Mouse (Mus musculus): ENCODE data around the gene Ddx27. TPM values are rescaled to one million over a fixed set of nuclear protein-coding genes. Genes with fewer than 3 reads are reported as not detected.

The Ddx27 gene
- 11.0 TPM for polyA plus RNA-seq (2015; fragmentation: Illumina TruSeq; extraction: RNeasy Lipid Tissue Mini Kit (QIAGEN cat#74804); ENCODE audit: insufficient read depth, low read depth, low replicate concordance)

DNA sequence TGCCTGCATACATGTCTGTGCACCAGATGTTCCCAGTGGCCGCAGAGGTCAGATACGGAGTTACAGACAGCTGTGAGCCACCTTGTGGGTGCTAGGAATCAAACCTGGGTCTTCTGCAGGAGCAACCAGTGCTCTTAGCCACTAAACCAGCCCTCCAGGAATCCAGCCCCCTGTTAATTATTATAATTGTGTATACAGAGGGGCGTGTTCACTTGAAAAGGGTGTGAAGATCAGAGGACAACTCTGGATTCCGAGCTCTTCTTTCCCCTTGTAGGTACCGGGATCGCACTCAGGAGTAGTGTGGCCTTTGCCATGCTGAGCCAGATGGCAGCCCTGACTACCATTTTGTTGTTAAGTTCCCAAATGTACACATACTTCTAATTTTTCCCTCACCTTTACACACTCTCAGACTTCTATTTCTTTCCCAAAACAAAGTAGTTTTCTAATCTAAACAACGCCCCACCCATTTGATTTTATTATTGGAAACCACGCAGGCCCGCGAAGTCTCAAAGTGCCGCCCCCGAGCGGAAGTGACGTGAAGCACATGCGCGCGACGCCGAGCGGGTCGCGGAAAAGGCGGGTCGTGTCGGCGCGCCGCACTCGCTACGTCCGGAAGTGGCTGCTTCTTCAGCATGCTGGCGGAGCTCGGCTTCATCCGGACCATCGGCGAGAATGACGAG, at the start of gene Ddx27:
Ddx27 (plus strand) TSS at position 492 of the 680 bp plus-strand sequence.

DNA sequence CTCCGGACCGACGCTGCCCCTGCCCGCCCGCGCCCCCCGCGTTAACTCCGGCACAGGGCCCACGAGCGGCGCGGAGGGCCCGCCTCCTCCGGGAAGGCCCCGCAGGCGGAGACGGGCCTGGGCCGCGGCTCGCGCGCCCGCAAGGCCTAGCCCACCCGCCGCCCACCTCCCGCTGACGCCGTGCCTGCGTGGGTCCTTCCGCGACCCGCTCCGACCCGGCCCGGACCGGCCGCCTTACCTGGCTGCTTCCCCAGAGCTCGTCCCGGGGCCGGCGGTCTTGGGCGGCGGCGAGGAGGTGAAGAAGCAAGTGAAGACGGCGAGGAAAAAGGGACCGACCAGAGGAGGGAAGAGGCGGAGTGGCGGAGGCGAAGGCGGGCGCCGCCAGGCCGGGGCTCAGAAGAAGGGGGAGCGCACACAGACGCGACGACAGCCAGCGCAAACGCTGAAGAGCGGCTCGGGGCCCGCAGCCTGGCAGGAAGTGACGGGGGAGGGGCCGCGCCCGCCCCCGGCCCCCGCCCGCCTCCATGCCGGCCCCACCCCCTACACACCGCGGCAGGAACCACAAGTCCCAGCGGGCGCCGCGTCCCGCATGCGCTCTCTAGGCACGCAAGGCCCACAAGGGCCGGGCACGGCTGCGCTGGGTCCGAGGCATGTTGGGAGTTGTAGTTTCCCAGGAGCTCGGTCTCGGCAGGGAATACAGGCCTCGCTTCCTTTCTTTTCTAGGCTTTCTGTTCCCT, 19.0 kb upstream of the Ddx27 start, which contains the start of gene Stau1:
Stau1 (minus strand) TSS at position 504 of the 737 bp plus-strand sequence.

GRCm38 (mm10) chr2:167062965-167063880, 48.2 kb downstream of the Ddx27 start, which contains the start of gene Znfx1:
Gene Znfx1 (minus strand): TSS chr2:167063015.

Other genes with a start within 250 kb of the Ddx27 start
- 0.85 TPM for gene Trp53rkb, start 222.7 kb upstream of the Ddx27 start, polyA plus RNA-seq (2015; fragmentation: Illumina TruSeq; extraction: RNeasy Lipid Tissue Mini Kit (QIAGEN cat#74804); ENCODE audit: insufficient read depth, low read depth, low replicate concordance)
- 5.0 TPM for gene Arfgef2, start 209.6 kb upstream of the Ddx27 start, polyA plus RNA-seq (2015; fragmentation: Illumina TruSeq; extraction: RNeasy Lipid Tissue Mini Kit (QIAGEN cat#74804); ENCODE audit: insufficient read depth, low read depth, low replicate concordance)
- gene Cse1l, start 109.2 kb upstream of the Ddx27 start, polyA plus RNA-seq (2015; fragmentation: Illumina TruSeq; extraction: RNeasy Lipid Tissue Mini Kit (QIAGEN cat#74804); ENCODE audit: insufficient read depth, low read depth, low replicate concordance) = 10.8 TPM
- 15.4 TPM for gene Stau1, start 18.9 kb upstream of the Ddx27 start, polyA plus RNA-seq (2015; fragmentation: Illumina TruSeq; extraction: RNeasy Lipid Tissue Mini Kit (QIAGEN cat#74804); ENCODE audit: insufficient read depth, low read depth, low replicate concordance)
- gene Znfx1, start 47.8 kb downstream of the Ddx27 start, polyA plus RNA-seq (2015; fragmentation: Illumina TruSeq; extraction: RNeasy Lipid Tissue Mini Kit (QIAGEN cat#74804); ENCODE audit: insufficient read depth, low read depth, low replicate concordance) = 8.8 TPM
- 3.9 TPM for gene Kcnb1, start 175.0 kb downstream of the Ddx27 start, polyA plus RNA-seq (2015; fragmentation: Illumina TruSeq; extraction: RNeasy Lipid Tissue Mini Kit (QIAGEN cat#74804); ENCODE audit: insufficient read depth, low read depth, low replicate concordance)
- 14.0 TPM for gene Ptgis, start 225.4 kb downstream of the Ddx27 start, polyA plus RNA-seq (2015; fragmentation: Illumina TruSeq; extraction: RNeasy Lipid Tissue Mini Kit (QIAGEN cat#74804); ENCODE audit: insufficient read depth, low read depth, low replicate concordance)